Mouse (Mus musculus) urinary bladder, postnatal 36 days (tissue): ENCODE results near the gene Scaf1.

Experiments
- DNase-seq, 2 experiments: peaks; one replicate each; pipeline ENCODE4 v3.0.0; 2022; ENCODE audit warnings: low spot score in 2 of 2, mixed read lengths in 1 of 2

Gene Scaf1

DNA sequence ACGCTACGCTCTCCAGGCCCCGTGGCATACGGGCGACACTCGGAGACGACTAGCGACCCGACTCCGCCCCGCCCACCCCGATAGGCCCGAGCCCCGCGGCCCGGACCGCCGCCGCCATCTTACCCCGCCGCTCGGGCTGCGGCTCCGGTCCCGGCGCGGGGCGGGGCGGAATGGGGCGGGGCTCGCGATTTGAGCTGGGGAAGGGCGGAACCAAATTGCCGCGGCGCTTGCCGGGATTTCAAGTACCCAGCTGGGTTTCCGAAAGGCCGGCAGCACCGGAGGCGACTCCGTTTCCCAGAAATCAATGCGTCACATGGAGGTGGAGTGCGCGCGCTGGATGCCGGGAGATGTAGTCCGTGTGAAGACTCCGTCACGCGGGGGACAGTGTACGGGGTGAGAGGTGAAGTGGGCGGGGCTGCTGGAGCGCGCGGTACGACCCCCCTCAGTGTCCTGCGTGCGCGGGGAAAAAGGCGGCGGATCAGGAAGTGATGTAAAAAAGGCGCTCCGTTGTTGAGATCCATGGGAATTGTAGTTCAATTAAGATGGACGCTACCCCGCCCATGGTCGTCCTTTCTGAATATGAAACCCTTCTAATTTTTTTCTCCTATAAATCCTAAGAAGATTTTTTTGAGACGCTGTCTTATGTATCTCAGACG is at the start of gene Scaf1:
TSS of gene Scaf1 (minus strand) at position 407 of the 656 bp plus-strand sequence.
- peak; percentile 98 to 100 for DNase-seq

DNA sequence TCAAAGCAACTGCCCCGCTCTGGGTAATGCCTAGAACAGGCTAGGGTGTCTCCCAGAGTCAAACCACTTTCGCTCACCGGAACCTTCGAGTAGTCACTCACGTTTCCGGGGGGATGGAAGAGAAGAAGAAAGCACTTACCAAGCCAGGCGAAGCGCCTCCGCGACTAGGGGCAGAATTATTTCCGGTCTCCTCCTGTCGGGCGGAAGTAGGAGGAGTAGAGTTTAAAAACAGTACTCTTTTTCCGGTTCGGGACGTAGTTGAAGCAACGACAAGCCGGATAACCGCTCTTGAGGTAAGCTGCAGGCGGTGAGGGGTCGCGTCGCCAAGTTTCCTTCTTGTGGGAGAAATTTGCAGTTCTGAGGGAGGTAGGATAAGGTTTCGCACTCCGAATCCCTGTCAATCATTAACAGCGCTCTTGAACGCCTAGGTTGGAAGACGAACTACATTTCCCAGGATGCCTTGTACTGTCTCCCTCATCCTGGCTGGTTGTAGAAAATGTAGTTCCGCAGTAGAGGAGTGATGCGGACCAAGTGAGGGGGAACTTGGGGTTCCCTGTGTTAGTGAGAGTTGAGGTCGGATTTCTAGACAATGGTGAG is 46.2 kb upstream of the Scaf1 start, which contains the start of the genes Nosip and Prrg2:
TSS of gene Nosip (plus strand) at position 191 of the 597 bp plus-strand sequence.
TSS of gene Prrg2 (minus strand) at position 439 of the 597 bp plus-strand sequence.
- peak; percentile 94 to 95 for DNase-seq

GRCm38 (mm10) chr7:45061532-45062075 is 45.4 kb upstream of the Scaf1 start:
- DNase-seq: peak; percentile 49 to 60

DNA sequence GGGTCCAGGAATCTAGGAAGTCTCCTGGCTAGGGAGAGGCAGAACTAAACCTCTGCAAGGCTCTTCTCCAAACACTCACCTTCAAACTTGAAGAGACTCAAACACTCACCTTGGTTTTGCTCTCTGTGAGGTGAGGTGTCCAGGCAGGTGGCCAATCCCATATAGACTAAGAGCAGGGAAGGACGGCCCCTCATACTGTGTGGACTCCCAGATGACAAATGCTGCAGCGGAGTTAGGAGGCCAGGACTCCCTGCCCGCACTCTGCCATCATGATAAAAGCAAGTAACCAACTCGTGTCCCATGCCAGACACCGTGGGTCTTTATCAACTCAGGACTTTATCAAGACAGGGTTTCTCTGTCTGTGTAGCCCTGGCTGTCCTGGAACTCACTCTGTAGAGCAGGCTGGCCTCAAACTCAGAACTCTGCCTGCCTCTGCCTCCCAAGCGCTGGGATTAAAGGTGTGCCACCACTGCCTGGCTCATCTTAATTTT is 44.5 kb upstream of the Scaf1 start:
- DNase-seq: no peak

DNA sequence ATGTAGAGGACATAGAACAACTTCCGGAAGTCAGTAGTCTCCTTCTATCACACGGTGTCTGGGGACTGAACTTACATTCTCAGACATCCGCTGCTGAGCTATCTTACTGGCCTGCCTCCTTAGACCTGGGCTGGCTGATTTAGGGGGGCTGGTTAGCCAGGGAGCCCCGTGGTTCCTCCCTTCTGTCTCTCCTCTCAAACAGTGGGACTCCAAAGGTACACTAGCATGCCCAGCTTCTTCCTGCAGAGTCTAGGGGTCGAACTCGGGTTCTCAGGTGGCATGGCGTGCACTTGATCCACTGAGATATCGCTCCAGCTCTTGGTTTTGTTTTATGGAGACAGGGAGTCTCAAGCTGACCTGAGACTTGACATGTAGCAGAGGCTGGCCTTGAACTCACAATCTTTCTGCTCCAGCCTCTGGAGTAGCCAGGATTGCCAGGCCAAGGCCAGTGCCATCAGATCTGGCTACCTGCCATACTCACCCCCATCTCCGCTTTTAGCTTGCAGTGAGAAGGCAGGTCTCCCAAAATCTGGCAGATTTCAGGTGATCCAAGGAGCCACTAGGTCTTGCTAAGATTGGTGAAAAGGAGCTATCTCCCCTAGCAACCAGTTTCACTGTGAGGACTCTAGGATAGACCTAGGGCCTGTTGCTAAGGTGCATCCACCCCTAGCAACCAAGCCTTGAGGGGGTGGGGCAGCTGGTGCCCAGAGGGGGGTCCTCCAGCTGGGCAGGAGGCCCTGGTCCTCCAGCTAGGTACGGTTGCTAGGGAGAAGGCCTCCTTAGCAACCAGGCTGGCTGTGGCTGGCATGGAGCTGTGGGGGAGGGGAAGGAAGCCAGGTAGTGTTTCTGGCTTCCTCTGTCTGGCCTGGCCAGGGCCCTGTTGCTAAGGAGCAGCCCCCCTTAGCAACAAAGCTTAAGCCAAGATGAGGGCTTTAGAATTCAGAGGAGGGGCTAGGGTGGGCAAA is 42.7 kb upstream of the Scaf1 start:
- no peak for DNase-seq

DNA sequence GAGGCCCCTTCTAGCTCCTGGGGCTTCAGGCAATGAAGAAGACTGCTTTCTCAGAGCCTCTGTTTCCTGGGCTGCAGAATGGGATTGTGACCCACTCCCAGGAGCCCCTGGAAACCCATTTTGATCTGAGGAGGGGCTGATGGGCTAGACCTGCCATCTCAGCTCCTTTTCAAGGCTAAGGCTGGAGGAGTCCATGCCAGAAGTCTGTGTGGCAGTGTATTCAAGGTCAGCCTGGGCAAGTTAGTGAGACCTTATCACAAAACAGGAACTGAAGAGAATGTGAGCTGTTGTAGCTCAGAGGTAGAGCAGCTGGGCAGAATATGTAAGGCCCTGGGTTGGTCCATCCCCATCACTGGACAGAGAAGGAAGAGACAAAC is 40.8 kb upstream of the Scaf1 start:
- DNase-seq: no peak

GRCm38 (mm10) chr7:45056329-45056971 is 40.3 kb upstream of the Scaf1 start:
- DNase-seq: no peak

DNA sequence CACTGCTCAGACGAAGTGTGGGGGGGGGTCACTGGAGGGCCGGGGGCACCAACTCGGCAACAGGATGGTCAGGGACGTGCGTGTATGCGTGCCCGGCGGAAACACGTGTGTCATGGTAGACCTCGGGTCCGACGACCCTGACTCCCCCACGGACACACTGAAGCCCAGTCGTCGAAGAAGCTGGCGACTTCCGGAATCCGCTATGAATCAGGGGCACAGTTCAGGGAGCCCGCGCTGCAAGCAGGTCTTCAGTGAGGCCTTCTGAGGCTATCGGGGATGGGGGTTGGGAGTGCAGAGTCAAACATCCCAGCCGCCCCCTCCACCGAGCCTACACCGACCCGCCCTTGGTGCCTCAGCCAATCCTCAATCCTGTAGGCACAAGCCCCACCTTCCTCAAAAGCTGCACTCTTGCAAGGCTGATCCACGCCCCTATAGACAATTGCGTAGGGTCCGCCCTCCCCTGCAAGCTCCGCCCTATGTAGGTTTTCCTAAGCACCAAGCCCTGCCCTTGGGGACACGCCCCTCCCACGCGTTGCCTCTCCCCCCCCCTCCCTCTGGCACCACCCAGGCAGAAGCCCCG is 37.9 kb upstream of the Scaf1 start:
- peak; percentile 93 to 95 for DNase-seq

DNA sequence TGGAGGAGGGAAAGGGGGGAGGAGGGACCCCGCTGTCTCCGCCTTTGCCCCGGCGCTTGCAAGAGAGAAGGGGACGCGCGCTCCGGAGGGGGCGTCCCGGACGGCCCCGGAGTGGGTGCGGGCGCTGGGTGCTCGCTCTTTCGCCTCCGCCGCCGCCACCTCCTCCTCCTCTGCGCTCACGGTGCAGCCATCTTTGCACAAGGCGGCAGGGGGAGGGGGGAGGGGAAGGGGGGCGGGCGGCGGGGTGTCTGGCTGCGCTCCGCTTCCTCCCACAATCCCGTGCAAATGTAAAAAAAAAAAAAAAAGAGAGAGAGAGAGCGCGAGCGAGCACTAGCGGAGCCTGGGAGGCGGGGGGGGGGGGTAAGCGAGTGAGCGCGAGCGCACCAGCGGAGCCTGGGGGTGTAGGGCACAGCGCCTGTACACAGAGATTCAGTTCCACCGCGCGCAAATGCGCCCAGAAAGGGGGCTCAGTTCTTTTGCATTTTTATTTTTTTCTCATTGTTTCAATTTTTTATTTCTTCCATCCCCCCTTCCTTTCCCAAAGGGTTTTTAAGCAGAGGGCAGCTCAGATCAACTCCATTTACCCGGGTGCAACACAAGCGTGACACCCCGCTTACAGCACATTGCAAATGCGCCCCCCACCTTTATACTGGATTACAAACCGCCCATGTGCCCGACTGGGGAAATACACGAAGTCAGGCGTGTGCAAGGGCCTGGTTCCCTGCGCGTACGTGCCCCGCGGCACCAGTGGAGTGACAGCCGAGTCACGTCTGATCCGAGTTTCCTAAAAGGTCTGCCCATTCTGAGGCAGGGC is 37.2 kb upstream of the Scaf1 start:
- peak; percentile 69 to 70 for DNase-seq

GRCm38 (mm10) chr7:45052862-45053116 is 36.6 kb upstream of the Scaf1 start, which contains the start of gene Prr12:
Gene Prr12, minus strand, starts transcription at chr7:45052881.
- DNase-seq: peak in 1 of 2 experiments; percentile 13

- DNase-seq: peak; percentile 26 to 41
These were observed 36.2 kb upstream of the Scaf1 start for GRCm38 (mm10) chr7:45052181-45052861.

- DNase-seq: no peak
These were observed 35.4 kb upstream of the Scaf1 start for GRCm38 (mm10) chr7:45051601-45051974.

- DNase-seq: peak; percentile 23 to 55
These were observed 34.9 kb upstream of the Scaf1 start for GRCm38 (mm10) chr7:45050945-45051600.

GRCm38 (mm10) chr7:45048923-45049657 is 32.9 kb upstream of the Scaf1 start:
- DNase-seq: no peak

GRCm38 (mm10) chr7:45048001-45048890 is 32.1 kb upstream of the Scaf1 start:
- DNase-seq: no peak

- no peak for DNase-seq
These were observed 31.3 kb upstream of the Scaf1 start for GRCm38 (mm10) chr7:45047491-45047890.

DNA sequence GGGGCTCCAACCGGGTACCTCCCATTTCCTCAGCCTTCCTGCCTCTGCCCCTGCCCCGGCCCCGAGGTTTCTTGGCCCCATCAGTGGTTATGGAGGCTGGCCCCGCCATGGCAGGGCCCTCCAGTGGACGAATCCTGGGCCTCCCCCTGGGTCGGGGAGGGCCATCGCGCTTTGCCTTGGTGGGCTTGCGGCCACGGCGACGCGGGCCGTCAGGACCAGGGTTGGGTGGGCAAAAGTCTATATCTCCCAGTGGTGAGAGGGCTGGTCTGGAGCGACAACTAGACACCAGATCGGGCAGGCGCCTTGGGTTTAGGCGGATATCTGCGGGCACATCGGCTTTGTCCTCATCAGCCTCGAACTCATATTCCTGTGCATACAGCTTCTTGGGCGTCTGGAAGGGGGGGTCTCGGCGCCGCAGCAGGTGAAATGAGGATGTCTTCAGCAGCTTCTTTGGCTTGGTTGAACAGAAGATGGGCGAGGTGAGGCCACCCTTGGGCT is 30.7 kb upstream of the Scaf1 start:
- no peak for DNase-seq
